Mouse (Mus musculus): Measurements from ENCODE around the gene Wfdc18.

DNA sequence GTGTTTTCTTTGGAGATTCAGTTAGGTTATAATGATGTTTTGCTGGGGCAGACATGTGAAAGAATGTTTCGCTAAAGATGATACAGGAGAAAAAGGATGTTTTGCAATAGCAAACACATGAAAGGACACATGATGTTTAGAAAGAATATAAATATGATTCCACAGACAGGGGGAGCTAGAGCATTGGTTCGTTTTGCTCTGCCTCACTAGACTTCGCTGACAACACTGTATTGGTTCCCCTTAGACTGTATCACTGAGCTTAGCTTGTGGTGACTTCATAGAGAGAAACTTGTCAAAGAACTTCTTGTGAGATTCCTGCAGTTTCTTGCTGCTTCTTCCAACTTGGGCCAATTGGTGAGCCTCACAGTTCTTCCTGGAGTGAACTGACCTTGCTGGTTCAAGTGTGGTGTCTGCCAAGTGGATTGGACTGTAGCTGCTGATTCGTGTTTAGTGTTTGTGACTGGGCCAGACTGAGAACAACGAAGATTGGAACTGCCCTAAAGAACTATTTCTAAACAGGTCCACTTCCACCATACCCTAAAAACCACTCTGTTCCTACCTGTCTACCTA, 24.3 kb downstream of the Wfdc18 start:
- no peak for TF ChIP-seq CTCF (conservative IDR thresholded peaks at IDR 0.05; ENCODE audit: low read length)
- TF ChIP-seq NANOG (IDR thresholded peaks at IDR 0.05; ENCODE audit: borderline replicate concordance, low read length): no peak
